Mouse (Mus musculus) common myeloid progenitor, adult 5-6 weeks (primary cell): ENCODE data around the gene Cd47. TPM values are rescaled to one million over a fixed set of nuclear protein-coding genes. Genes with fewer than 3 reads are reported as not detected.
"Not testable (repeated sequence)": the region's sequence is repeated elsewhere in the genome, so short reads cannot be mapped to it uniquely, and the experiment has no call there.

Source experiments
- ATAC-seq: replicated peaks from 2 replicates; pipeline ENCODE4 v1.8.0; 2016; ENCODE audit warnings: low read depth, mild to moderate bottlenecking, moderate TSS enrichment, inconsistent platforms; ENCODE audit not compliant: poor library complexity, severe bottlenecking
- total RNA-seq: library from RNA; stranded (forward); fragments of 200-1000, 187-1606 nt; gene quantifications from 2 replicates; pipeline ENCODE4 v1.2.3, GENCODE M21; 2017

The Cd47 gene
- total RNA-seq, 1 experiment from 2014 or later, result 237 TPM

DNA sequence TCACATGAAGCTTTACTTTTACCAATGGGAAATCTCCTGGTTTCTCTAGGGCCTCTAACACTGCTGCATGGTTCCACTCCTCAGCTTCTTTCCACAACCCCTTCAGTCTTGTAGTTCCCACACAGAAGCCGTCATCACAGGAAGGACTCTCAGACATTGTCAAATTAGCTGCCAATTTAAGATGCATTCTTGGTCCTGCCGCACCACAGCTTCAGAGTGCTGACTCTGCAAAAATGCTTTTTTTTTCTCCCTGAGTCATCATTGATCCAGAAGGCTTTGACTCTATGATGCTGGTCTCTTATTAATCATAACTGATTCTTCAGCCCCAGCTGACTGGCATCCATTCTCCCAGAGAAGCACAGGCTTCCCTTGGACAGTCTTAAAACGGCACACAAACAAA is 19.2 kb downstream of the Cd47 start:
- ATAC-seq, result no peak

DNA sequence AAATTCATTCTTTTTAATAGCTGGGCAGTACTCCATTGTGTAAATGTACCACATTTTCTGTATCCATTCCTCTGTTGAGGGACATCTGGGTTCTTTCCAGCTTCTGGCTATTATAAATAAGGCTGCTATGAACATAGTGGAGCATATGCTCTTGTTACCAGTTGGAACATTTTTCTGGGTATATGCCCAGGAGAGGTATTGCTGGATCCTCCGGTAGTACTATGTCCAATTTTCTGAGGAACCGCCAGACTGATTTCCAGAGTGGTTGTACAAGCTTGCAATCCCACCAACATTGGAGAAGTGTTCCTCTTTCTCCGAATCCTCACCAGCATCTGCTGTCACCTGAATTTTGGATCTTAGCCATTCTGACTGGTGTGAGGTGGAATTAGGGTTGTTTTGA is 30.6 kb downstream of the Cd47 start:
- not testable (repeated sequence) for ATAC-seq

DNA sequence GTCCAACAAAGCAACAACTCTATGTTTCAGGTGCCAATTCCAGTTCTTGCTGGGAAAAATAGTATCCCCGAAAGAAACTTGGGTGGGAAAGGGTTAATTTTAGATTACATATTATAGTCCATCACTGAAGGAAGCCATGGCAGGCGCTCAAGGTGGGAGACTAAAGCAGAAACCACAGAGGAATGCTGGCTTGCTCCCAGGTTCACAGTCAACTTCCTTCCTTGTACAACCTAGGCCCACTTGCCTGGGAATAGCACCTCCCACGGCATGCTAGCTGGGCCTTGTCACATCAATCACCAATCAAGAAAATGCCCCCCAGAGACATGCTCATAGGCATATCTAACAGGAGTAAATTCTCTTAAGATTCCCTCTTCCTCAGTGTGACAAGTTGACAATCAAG is 32.0 kb downstream of the Cd47 start:
- ATAC-seq, result no peak

DNA sequence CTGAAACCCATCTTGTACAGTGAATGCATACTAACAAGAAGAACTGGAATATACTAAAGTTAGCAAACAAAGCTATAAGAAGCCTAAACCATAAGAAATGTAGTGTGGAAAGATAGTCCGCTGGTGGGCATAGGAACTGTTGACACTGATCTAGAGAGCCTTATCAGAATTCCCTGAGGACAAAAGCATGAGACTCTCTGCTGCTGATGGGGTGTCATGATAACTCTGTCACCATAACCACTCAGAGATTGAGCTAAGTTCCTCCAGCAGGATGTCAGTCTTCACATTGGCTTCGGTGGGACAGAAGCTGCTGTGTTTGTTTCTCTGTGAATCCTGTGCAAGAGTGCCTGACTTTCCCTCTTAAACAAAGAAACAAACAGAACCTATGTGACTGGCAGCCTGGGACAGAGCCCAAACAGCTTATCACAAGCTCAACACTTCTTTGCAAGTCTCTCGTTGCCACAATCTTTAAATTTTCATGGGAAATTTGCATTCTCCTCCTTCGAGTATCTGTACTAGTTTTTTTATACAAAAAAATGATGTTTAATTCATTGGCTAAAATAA is 33.9 kb downstream of the Cd47 start:
- ATAC-seq, result peak; percentile 43

DNA sequence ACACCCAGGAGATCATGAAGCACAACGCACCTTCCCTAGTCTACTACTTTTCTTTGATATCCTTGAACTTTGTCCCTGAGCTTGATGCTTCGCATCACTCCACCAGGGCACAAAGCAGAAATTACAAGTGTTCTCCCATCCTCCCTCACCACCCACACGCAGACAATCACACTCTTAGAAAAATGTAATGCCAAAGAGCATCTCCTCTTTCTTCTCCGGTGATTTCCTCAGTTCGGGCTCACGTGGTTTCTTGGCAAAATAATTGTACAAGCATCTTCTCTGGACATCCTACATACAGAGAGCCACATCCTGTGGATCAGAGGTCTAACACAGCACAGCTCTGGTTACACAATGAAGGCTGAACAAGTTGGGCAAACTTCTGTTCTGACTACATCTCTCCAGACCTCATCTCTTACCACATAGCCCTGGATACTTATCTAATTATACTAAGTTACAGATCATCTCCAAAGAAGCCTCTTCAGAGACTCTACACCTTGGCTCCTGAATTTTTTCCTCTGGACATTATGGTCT is 36.4 kb downstream of the Cd47 start:
- no peak for ATAC-seq

DNA sequence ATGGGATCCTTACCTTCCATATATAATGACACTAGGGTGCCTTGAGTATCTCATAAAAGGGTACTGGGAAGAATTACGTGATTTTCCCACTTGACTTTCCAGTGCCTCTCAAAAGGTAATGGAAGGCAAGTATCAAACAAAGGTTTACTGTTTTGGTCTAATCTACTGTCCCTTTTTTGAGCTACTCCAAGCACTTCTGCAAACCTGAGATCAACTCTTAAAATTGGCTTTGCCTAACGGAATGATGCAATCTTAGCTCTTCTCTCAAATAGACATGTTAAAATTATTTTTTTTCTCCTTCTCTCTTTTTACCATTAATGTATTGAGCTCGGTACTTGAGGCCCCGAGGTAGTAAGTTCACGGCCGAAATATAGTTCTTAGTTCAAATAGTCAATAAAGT is 38.6 kb downstream of the Cd47 start:
- ATAC-seq, result no peak

DNA sequence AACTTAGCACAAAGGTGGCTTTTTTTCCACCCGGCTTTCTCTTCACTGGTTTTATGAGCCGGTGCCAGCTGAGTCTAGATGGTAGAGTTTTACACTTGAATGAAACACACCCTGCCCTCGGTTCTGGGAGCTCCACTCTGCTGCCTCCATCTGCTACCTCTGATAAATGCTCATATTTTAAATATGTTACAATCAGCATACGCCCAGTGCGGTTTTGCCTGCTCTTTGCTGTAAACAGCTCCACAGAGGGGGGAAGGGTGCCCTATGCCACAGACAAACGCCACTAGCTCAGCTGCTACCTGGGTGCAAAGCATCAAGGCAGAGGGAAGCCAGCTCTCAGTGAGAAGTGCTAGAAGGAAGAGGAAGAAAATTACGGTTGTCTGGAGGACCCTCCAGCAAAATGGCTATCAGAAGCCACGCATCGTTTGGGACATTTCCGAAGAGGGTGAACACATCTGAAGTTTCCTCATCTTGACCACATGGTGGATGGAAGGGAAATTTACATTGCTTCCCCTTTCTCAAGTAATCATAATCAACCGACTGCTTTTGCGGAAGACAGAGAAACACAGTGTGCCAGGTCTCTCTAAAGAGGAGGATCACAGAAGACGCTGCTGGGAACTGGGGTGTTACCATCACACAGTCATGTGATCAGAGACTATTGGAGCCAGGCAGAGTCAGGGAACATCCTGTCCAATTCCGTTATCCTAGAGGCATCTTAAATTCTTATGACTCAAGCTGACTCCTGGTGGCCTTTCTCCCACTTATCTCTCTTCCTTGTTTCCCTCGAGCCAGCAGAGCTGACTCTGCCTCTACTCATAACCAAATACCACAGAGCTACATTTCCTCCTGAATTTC is 39.6 kb downstream of the Cd47 start:
- ATAC-seq, result peak; percentile 82

DNA sequence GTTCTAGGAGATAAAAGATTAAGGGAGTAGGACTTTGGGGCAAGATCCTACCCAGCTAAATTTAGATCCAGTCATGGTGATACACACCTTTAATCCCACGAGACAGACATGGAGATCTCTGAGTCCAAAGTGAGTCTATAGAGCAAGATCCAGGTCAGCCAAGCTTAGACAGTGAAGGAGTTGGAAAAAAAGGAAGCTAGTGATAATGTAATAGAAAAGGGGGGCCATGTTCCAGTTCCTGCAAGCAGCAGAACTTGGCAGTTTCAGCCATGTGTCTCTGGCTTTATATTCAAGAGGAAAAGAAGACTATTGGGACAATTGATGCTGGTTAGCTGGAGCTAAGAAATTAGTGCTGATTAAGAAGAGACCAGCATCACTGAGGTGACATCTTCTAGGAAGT is 43.4 kb downstream of the Cd47 start:
- no peak for ATAC-seq

DNA sequence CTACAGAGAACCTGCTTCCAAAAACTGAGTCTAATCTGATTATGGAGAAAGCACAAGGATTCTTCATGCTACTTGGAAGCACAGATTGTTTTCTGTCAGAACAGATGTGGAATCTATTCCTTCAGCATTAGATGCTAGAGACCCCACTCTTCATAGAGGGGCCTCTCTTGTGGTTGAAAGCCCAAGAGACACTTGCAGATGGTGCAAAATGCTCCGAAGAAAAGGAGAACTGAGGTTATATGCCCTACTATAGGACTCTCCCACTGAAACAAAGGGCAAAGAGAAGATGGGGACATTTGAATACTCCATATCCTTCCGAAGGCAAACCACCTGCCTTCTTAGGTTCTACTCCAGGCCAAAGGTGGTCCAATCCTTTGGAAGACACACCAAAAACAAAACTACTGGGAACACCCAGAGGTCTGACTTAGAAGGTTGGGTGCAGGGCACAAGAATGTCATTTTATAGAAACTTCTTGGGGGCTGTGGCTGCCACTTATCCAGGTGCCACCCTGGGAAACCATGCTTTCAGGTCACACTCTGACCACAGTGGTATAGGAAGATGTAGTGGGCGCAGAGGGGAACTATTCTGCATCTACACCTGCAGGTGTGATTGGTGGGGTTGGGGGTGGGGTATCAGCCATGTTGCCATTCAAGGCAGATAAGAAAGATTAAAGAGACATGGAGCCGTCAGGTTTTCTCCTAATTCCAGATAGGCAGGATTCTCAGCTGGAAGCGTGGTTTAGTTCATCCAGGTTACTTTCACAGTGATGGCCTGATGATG is 47.1 kb downstream of the Cd47 start:
- 0 out of 2 replicates have a peak, but pooled peaks have one; percentile 26 for ATAC-seq

DNA sequence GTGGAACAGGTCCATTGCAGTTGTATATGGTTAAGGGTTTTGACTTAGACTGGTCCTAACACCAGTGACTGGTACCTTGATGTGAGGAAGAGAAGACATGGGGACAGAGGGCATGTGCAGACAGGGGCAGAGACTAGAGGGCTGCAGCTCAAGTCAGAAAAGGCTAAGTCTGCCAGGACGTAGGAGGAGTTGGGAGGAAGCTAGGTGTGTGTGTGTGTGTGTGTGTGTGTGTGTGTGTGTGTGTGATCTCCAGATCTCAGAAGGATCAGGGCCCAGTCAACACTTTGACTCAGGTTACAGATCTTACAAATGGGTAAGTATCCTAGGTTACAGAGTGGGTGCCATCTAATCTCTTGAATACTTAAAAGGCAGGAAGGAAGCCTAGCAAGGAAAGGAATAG is 48.3 kb downstream of the Cd47 start:
- no peak for ATAC-seq

DNA sequence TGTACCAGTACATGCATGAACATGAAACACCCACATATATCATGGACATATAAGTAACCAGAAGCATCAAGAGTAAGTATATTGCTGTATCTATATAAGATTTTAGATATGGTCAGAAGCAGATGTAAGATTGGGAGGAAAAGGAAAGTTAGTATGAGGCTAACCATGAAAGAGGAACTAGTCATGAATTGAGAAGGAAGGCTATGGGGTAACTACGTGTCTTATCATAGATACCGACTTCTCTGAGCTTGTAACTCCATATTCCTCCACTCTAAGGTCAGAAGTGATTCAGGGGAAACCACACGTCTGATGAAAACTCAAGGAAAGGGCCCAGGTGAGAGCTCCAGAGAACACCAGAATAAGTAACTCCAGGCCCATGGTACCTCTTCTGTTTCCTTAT is 52.6 kb downstream of the Cd47 start:
- peak; percentile 16; the same call in 1 of the 2 replicates for ATAC-seq

DNA sequence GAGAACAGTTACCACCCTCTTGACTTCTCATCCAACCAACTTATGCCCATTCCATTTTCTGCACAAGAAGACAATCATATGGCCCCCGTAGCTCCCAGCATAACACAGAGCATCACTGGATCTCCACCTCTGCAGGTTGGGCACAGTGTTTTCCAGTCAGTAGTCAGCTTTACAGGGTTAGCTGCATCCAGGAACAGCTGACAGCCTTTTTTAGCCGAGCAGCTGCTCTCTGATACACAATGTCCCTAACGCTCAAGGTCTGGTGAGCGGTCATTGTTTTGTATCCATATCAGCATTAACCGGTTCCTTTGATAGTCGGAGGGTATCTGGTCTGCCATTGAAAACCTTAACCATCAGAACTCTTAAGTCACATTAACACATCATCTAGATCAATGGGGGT is 53.3 kb downstream of the Cd47 start:
- no peak for ATAC-seq

DNA sequence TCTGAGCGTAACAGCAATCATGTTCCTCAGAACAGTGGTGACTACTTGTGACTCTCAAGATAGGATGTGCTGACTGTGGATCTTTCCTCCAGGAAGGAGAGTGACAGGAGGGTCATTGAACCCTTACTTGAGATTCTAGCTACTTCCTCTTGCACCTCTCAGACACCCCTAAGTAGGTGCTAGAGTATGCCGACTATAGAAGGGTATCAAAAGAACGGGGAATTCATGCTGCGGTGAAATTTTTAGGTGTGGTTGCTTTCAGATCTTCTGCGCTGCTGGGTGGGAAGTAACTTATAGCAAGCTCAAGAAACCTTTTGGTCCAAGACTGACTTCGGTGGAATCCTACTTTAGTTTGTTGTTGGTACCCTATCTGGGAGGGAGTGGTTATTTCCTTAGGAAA is 53.9 kb downstream of the Cd47 start:
- no peak for ATAC-seq

DNA sequence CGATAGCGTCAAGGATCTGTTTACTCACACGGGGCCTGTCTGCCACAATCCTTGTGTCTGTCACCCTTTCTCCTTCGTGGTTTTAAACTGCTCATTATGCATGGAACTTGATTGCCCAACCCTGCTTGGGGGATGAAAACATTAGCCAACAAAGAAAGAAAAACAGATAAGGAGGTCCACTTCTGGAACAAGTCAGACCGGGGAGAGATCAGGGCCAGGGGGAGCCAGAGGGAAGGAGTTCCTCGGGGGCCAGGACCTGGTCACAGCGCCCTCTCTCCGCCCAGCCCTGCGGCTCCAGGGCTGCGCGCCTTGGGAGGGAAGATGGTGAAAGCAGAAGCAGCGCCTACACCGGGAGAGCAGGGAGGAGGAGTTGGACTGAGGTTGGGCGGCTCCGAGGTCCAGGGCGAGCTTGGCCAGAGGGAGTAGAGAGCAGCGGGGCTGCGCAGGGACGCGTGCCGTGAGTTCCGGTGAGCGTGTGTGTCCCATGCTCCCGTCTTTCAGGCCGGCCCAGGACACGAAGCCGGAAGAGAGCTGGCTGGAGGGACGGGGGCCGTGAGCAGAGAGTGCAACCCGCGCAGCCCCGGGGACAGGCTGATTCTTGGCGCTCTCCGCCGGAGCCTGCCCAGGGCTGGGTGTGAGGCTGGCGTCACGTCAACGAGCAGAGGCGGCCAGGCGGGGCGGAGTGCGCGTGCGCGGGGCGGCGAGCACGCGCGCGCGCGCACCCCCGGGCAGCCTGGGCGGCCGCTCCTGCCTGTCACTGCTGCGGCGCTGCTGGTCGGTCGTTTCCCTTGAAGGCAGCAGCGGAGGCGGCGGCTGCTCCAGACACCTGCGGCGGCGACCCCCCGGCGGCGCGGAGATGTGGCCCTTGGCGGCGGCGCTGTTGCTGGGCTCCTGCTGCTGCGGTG is 54.9 kb downstream of the Cd47 start:
- ATAC-seq, result peak; percentile 43

DNA sequence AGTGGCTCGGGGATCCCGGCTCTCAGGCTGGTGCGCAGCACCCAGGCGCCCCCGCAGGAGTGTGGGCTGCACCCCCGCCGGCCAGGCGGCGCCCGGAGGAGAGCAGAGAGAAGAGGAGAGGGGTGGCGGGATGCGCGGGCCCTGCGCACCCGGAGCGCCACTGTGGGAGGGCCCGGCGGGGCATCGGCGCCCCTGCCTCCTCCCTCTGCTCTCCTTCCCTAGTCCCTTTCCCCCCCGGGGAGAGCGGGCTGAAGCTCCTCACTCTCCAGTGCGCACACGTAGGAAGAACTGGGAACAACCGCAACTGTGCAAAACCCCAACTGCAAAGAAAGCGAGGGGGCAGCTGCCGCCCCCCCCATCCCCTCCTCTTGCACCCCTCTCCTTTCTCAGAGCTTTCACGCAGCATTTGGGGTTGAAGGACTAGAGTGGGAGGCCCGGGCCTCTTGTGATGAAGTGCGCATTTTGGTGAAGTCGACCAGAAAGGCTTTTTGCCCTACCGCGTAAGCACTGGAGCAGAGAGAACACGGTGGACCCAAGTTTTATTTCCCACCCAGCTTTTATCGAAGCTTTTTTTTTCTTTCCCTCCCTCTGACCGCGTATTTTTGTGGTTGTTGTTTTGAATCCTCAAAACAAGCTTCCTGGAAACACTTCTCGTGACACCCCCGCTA is 55.6 kb downstream of the Cd47 start:
- peak; percentile 12 for ATAC-seq

DNA sequence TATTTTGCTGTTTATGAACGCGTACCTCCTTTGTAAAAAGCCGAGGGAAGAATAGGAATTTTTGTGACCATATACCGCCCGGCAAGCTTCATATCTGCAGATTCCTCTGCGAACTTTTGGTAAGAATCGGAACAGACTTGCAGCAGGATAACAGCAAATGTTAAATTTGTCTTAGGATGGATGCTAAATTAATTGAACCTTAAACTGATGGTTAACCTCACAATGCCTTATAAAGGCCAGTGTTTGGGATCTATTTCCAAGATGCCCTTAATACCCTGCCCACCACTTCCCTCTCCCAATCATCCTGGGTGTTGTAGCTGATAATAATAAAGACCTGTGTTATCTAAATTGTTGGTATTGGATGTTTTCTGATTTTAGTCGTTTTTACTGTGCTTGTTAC is 56.3 kb downstream of the Cd47 start:
- ATAC-seq, result no peak

DNA sequence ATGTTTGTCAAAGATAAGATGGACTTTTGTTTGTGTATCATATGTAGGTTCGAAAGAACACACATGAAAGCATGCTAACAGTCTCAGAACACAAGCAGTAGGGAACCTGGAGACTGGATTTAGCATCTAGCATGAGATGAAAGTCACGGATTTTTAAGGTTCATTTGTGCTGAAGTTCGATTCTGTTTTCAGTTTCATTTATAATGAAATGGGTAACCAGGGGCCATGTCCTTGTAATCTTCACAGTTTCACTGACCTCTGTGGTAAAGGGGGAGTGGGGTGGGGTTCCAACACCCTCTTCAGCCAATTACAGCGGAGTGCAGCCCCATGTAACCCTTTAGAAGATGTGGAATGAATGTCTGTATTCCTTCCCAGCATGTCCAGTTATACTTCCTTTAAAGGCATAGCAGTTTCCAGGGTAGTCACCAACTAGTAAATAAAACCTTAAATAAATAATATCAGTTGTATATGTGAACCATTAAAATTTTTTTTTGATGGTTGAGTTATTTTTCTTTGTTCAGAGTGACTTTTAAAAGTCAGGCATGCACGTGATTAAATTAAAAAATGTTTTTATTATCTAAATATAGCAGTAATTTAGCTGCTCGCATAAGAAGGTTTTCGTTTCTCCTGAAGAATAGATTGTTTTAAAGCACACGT is 57.3 kb downstream of the Cd47 start:
- peak; percentile 13; the same call in 1 of the 2 replicates for ATAC-seq

DNA sequence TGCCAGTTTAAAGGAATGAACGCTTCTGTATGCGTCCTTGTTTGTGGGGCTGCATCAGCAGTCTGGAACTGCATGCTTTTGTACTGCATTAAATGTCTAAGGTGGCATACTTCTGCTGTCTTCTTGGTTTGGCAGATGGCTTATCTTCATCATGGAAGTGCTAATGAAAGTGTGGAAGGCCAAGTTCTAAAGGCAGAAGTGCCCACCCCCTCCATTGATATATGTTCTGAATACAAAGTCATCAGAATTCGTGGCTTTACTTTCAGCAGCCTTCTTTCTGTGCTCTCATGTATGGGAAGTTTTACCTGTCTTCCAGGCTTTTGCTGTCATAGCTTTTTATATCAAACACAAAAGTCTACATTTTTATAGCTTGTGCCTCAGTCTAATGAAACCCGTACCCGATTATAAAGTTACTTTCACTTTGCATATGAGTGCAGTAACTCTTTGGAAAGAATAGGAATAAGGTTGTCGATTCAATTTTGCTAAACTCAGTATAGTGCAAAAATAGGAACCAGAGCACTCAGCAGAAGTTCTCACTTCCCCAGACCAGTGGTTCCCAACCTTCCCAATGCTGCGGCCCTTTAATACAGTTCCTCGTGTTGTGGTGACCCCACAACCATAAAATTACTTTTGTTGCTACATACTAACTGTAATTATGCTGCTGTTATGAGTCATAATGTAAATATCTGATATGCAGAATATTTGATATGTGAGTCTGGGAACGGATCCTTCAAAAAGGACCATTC is 58.0 kb downstream of the Cd47 start:
- ATAC-seq, result no peak
